Mouse (Mus musculus): ENCODE measurements around the gene Dnajc2.

GRCm38 (mm10) chr5:21785053-21785452 is at the start of gene Dnajc2, which contains the start of gene Psmc2:
- TF ChIP-seq EP300 (IDR thresholded peaks at IDR 0.05), result no peak
- no peak for TF ChIP-seq CTCF (IDR thresholded peaks at IDR 0.05)

Data from lung, postnatal 0 days (tissue).